Mouse (Mus musculus): ENCODE data around the gene Cycs. TPM values are rescaled to one million over a fixed set of nuclear protein-coding genes. Genes with fewer than 3 reads are reported as not detected.
A peak's percentile ranks its signal among the peaks of the same experiment; 100 is the strongest.
"Not testable (repeated sequence)": the region's sequence is repeated elsewhere in the genome, so short reads cannot be mapped to it uniquely, and the experiment has no call there.

Cycs gene
- polyA plus RNA-seq, 1 experiment from 2014 or later: 74.0 TPM

GRCm38 (mm10) chr6:50566997-50567255 lies 588 bp upstream of the Cycs start:
- H3K4me2 ChIP-seq: peak overlapping the region; percentile 67
- H3K36me3 ChIP-seq: peaks cover 21% of the 10 kb centered on the region
- WGBS: 14% methylated on average over 6 of the region's 6 CpGs
- H3K27me3 ChIP-seq: no peaks in the 10 kb centered on the region
- H3K9ac ChIP-seq: peak overlapping the region; percentile 91
- H3K27ac ChIP-seq (replicated peaks): peak overlapping the region; percentile 91
- no peaks in the 10 kb centered on the region for H3K9me3 ChIP-seq
- H3K4me3 ChIP-seq: peak overlapping the region; percentile 80
- no peak; the same call in 1 of the 2 replicates for ATAC-seq (ENCODE audit: low FRiP score, low read depth)
- H3K4me1 ChIP-seq (replicated peaks): peaks cover 15% of the 10 kb centered on the region

- H3K4me1 ChIP-seq (replicated peaks): peaks cover 15% of the 10 kb centered on the region
- H3K27ac ChIP-seq (replicated peaks): no peak overlapping the region
- no peak overlapping the region for H3K4me3 ChIP-seq
- no peaks in the 10 kb centered on the region for H3K9me3 ChIP-seq
- no peaks in the 10 kb centered on the region for H3K27me3 ChIP-seq
- H3K9ac ChIP-seq: no peak overlapping the region
- H3K4me2 ChIP-seq: no peak overlapping the region
- peaks cover 21% of the 10 kb centered on the region for H3K36me3 ChIP-seq
- no peak for ATAC-seq (ENCODE audit: low FRiP score, low read depth)
- WGBS: 96% methylated on average over 3 of the region's 3 CpGs
These were observed 2.7 kb downstream of the Cycs start for GRCm38 (mm10) chr6:50563651-50564050.

GRCm38 (mm10) chr6:50562421-50562820 lies 3.9 kb downstream of the Cycs start:
- H3K4me2 ChIP-seq: no peak overlapping the region

GRCm38 (mm10) chr6:50560776-50561175 lies 5.6 kb downstream of the Cycs start:
- no peaks in the 10 kb centered on the region for H3K27me3 ChIP-seq
- no peak overlapping the region for H3K4me2 ChIP-seq
- H3K27ac ChIP-seq (replicated peaks): no peak overlapping the region
- no peak overlapping the region for H3K4me3 ChIP-seq
- no peaks in the 10 kb centered on the region for H3K9me3 ChIP-seq
- peaks cover 21% of the 10 kb centered on the region for H3K36me3 ChIP-seq
- 88% methylated on average over 1 of the region's 1 CpGs for WGBS
- no peak for ATAC-seq (ENCODE audit: low FRiP score, low read depth)
- peaks cover 7% of the 10 kb centered on the region for H3K4me1 ChIP-seq (replicated peaks)
- H3K9ac ChIP-seq: no peak overlapping the region

More at GRCm38 (mm10) chr6:50562421-50562820, 3.9 kb downstream of the Cycs start:
- no peak for ATAC-seq (ENCODE audit: low FRiP score, low read depth)
- Histone ChIP-seq H3K9me3 (no peaks in the 10 kb centered on the region), H3K4me1 (replicated peaks) (peaks cover 12% of the 10 kb centered on the region), H3K27ac (replicated peaks) (no peak overlapping the region), H3K36me3 (peaks cover 21% of the 10 kb centered on the region), H3K27me3 (no peaks in the 10 kb centered on the region), H3K9ac (no peak overlapping the region), H3K4me3 (no peak overlapping the region)
- 94% methylated on average over 4 of the region's 4 CpGs for WGBS

GRCm38 (mm10) chr6:50558877-50559276 lies 7.5 kb downstream of the Cycs start:
- H3K9ac ChIP-seq: no peak overlapping the region
- no peaks in the 10 kb centered on the region for H3K4me1 ChIP-seq (replicated peaks)
- H3K27ac ChIP-seq (replicated peaks): no peak overlapping the region
- H3K36me3 ChIP-seq: peaks cover 17% of the 10 kb centered on the region
- no peaks in the 10 kb centered on the region for H3K9me3 ChIP-seq
- WGBS: 87% methylated on average over 4 of the region's 4 CpGs
- no peaks in the 10 kb centered on the region for H3K27me3 ChIP-seq
- no peak for ATAC-seq (ENCODE audit: low FRiP score, low read depth)
- no peak overlapping the region for H3K4me2 ChIP-seq
- no peak overlapping the region for H3K4me3 ChIP-seq

GRCm38 (mm10) chr6:50557566-50557965 lies 8.8 kb downstream of the Cycs start:
- Histone ChIP-seq H3K27ac (replicated peaks) (no peak overlapping the region), H3K36me3 (peaks cover 6% of the 10 kb centered on the region), H3K9me3 (no peaks in the 10 kb centered on the region), H3K9ac (no peak overlapping the region), H3K4me1 (replicated peaks) (no peaks in the 10 kb centered on the region), H3K4me2 (no peak overlapping the region), H3K27me3 (no peaks in the 10 kb centered on the region), H3K4me3 (no peak overlapping the region)
- ATAC-seq (ENCODE audit: low FRiP score, low read depth): no peak
- 88% methylated on average over 6 of the region's 6 CpGs for WGBS

- not testable (repeated sequence) for H3K27me3 ChIP-seq; H3K4me2 ChIP-seq; H3K27ac ChIP-seq (replicated peaks); ATAC-seq (ENCODE audit: low FRiP score, low read depth); H3K4me1 ChIP-seq (replicated peaks); H3K4me3 ChIP-seq; H3K9me3 ChIP-seq; H3K36me3 ChIP-seq; H3K9ac ChIP-seq
- 89% methylated on average over 2 of the region's 2 CpGs for WGBS
These were observed 12.1 kb downstream of the Cycs start for GRCm38 (mm10) chr6:50554223-50554622.

GRCm38 (mm10) chr6:50552881-50553518 lies 13.3 kb downstream of the Cycs start:
- no peak for ATAC-seq (ENCODE audit: low FRiP score, low read depth)
- 80% methylated on average over 5 of the region's 5 CpGs for WGBS
- no peak overlapping the region for H3K27ac ChIP-seq (replicated peaks)
- no peaks in the 10 kb centered on the region for H3K4me1 ChIP-seq (replicated peaks)
- H3K9ac ChIP-seq: no peak overlapping the region
- no peaks in the 10 kb centered on the region for H3K9me3 ChIP-seq
- H3K36me3 ChIP-seq: no peaks in the 10 kb centered on the region
- H3K4me3 ChIP-seq: no peak overlapping the region
- no peaks in the 10 kb centered on the region for H3K27me3 ChIP-seq
- H3K4me2 ChIP-seq: no peak overlapping the region

- no peak overlapping the region for H3K9ac ChIP-seq
- H3K27ac ChIP-seq (replicated peaks): no peak overlapping the region
- H3K27me3 ChIP-seq: no peaks in the 10 kb centered on the region
- H3K36me3 ChIP-seq: no peaks in the 10 kb centered on the region
- H3K4me1 ChIP-seq (replicated peaks): no peaks in the 10 kb centered on the region
- no peak overlapping the region for H3K4me3 ChIP-seq
- H3K9me3 ChIP-seq: no peaks in the 10 kb centered on the region
- no peak for ATAC-seq (ENCODE audit: low FRiP score, low read depth)
- no peak overlapping the region for H3K4me2 ChIP-seq
- 80% methylated on average over 7 of the region's 7 CpGs for WGBS
These were observed 16.5 kb downstream of the Cycs start for GRCm38 (mm10) chr6:50549791-50550190.

GRCm38 (mm10) chr6:50549051-50549450 lies 17.3 kb downstream of the Cycs start:
- no peaks in the 10 kb centered on the region for H3K27me3 ChIP-seq
- H3K4me2 ChIP-seq: no peak overlapping the region
- ATAC-seq (ENCODE audit: low FRiP score, low read depth): no peak
- H3K9me3 ChIP-seq: no peaks in the 10 kb centered on the region
- H3K4me3 ChIP-seq: no peak overlapping the region
- H3K9ac ChIP-seq: no peak overlapping the region
- no peak overlapping the region for H3K27ac ChIP-seq (replicated peaks)
- no peaks in the 10 kb centered on the region for H3K36me3 ChIP-seq
- H3K4me1 ChIP-seq (replicated peaks): no peaks in the 10 kb centered on the region
- WGBS: 82% methylated on average over 5 of the region's 5 CpGs

GRCm38 (mm10) chr6:50545412-50546043 lies 20.8 kb downstream of the Cycs start:
- no peaks in the 10 kb centered on the region for H3K4me1 ChIP-seq (replicated peaks)
- H3K27me3 ChIP-seq: no peaks in the 10 kb centered on the region
- H3K27ac ChIP-seq (replicated peaks): no peak overlapping the region
- no peak overlapping the region for H3K9ac ChIP-seq
- no peaks in the 10 kb centered on the region for H3K9me3 ChIP-seq
- WGBS: 29% methylated on average over 10 of the region's 10 CpGs
- no peaks in the 10 kb centered on the region for H3K36me3 ChIP-seq
- no peak overlapping the region for H3K4me3 ChIP-seq
- H3K4me2 ChIP-seq: no peak overlapping the region
- peak; percentile 66; the same call in 1 of the 2 replicates for ATAC-seq (ENCODE audit: low FRiP score, low read depth)

GRCm38 (mm10) chr6:50542535-50542934 lies 23.8 kb downstream of the Cycs start:
- Histone ChIP-seq H3K27ac (replicated peaks) (no peak overlapping the region), H3K4me1 (replicated peaks) (no peaks in the 10 kb centered on the region), H3K4me3 (no peak overlapping the region), H3K36me3 (no peaks in the 10 kb centered on the region), H3K9ac (no peak overlapping the region), H3K9me3 (no peaks in the 10 kb centered on the region), H3K27me3 (no peaks in the 10 kb centered on the region), H3K4me2 (no peak overlapping the region)
- no peak for ATAC-seq (ENCODE audit: low FRiP score, low read depth)
- 95% methylated on average over 1 of the region's 1 CpGs for WGBS

- 64% methylated on average over 1 of the region's 1 CpGs for WGBS
- no peaks in the 10 kb centered on the region for H3K36me3 ChIP-seq
- no peak overlapping the region for H3K4me3 ChIP-seq
- no peaks in the 10 kb centered on the region for H3K27me3 ChIP-seq
- no peak overlapping the region for H3K4me2 ChIP-seq
- ATAC-seq (ENCODE audit: low FRiP score, low read depth): no peak
- no peak overlapping the region for H3K27ac ChIP-seq (replicated peaks)
- H3K9me3 ChIP-seq: no peaks in the 10 kb centered on the region
- H3K9ac ChIP-seq: no peak overlapping the region
- 0 out of 2 replicates have a peak, but pooled peaks cover 2% of the 10 kb centered on the region for H3K4me1 ChIP-seq (replicated peaks)
These were observed 26.7 kb downstream of the Cycs start for GRCm38 (mm10) chr6:50539641-50540040.
